Comparison of ENCODE assay signal across 25 mouse cellular contexts in the genomic region with DNA sequence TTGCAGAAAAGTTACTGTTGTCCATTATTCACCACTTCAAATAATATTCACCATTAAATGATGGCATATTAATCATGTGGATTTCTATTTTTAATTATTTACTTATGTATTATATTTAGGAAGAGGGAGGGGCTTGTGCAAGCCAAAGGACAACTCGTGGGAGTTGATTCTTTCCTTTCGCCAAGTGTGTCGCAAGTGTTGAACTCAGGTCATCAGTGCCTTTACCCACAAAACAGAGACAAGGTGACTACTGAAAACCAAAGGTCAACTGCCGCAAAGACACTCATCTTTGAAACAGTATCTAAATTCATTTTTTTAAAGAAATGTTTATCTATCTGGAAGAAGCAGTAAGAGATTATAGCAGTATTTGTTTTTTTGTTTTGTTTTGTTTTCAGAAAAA.
"Had no signal": no experiment of that assay in that cellular context is flagged by ENCODE, and none has a peak within 500 bp of the region (broad histone marks: within the 10 kb centered on the region; RNA-seq: fewer than 3 reads in every experiment).

No protein-coding gene starts in this region.

- H3K4me1 ChIP-seq: heart, embryonic 10.5 days; hindbrain, embryonic 10.5 days; hindbrain, embryonic 12.5 days; intestine, embryonic 15.5 days; limb, embryonic 12.5 days had no signal

- H3K36me3 ChIP-seq: heart, embryonic 10.5 days; heart, embryonic 12.5 days; hindbrain, embryonic 10.5 days; hindbrain, embryonic 12.5 days; intestine, embryonic 15.5 days; limb, embryonic 12.5 days had no signal

- H3K4me3 ChIP-seq: gastrocnemius, adult 2 months; heart, embryonic 10.5 days; heart, embryonic 12.5 days; hindbrain, embryonic 10.5 days; hindbrain, embryonic 12.5 days; intestine, embryonic 15.5 days; layer of hippocampus, adult 2 months; left cerebral cortex, adult 2 months; limb, embryonic 12.5 days had no signal

- H3K27ac ChIP-seq: gastrocnemius, adult 2 months; heart, embryonic 10.5 days; hindbrain, embryonic 10.5 days; hindbrain, embryonic 12.5 days; hindbrain, embryonic 14.5 days; intestine, embryonic 15.5 days; layer of hippocampus, adult 2 months; left cerebral cortex, adult 2 months; limb, embryonic 12.5 days; liver, embryonic 14.5 days had no signal

- H3K27me3 ChIP-seq: heart, embryonic 12.5 days; hindbrain, embryonic 12.5 days; intestine, embryonic 15.5 days; limb, embryonic 12.5 days had no signal

- ATAC-seq: hindbrain, embryonic 16.5 days; inflammation-experienced regulatory T-cells, adult 6 months; intestine, embryonic 15.5 days; intestine, postnatal 0 days had no signal

- DNase-seq: gastrocnemius, adult 2 months; gastrocnemius, postnatal 10 days; gastrocnemius, postnatal 25 days; heart, adult 18-20 months; heart, postnatal 10 days; heart, postnatal 4 days; kidney, adult 18-20 months; kidney, adult 8-10 months; kidney, postnatal 10 days; kidney, postnatal 25 days; kidney, postnatal 4 days; liver had no signal

- H3K9me3 ChIP-seq: heart, embryonic 10.5 days; heart, embryonic 12.5 days; hindbrain, embryonic 10.5 days; hindbrain, embryonic 12.5 days; intestine, embryonic 15.5 days; limb, embryonic 12.5 days had no signal

- H3K4me2 ChIP-seq: heart, embryonic 12.5 days; hindbrain, embryonic 12.5 days; hindbrain, embryonic 14.5 days; intestine, embryonic 15.5 days; limb, embryonic 12.5 days had no signal

- H3K9ac ChIP-seq: heart, embryonic 12.5 days; hindbrain, embryonic 12.5 days; hindbrain, embryonic 14.5 days; intestine, embryonic 15.5 days; limb, embryonic 12.5 days; liver, embryonic 14.5 days had no signal
